Mouse (Mus musculus): ENCODE measurements around the gene Gm20696. TPM values are rescaled to one million over a fixed set of nuclear protein-coding genes. Genes with fewer than 3 reads are reported as not detected.

Gene Gm20696
- polyA plus RNA-seq, 1 experiment: not detected

- Histone ChIP-seq H3K4me3 (ENCODE audit: insufficient read depth, low read depth, low read length) (no peak overlapping the region), H3K27ac (replicated peaks; ENCODE audit: low read depth, low read length) (no peak overlapping the region), H3K4me1 (ENCODE audit: control insufficient read depth, insufficient read depth, insufficient read length, low read length) (no peaks in the 10 kb centered on the region)
Observed at GRCm38 (mm10) chr6:99621167-99621566, 45.4 kb downstream of the Gm20696 start.

DNA sequence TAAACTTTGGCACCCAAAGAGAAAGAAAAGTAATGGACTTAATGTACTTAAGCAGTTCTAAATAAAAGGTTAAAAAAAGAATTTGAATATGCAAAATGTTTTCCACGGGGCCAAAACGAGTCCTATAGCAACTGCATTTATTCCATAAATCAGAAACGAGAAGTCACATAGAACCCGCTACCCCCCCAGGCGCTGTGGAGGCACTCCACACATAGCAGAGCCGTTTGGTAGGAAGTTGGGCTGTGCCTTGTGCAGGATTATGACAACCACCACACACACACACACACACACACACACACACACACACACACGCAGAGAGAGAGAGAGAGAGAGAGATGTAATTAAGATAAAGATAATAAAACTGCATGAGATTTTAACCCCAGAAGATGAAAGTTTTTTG, 46.1 kb downstream of the Gm20696 start:
- Histone ChIP-seq H3K4me1 (ENCODE audit: control insufficient read depth, insufficient read depth, insufficient read length, low read length) (0 out of 2 replicates have a peak, but pooled peaks cover 3% of the 10 kb centered on the region), H3K27ac (replicated peaks; ENCODE audit: low read depth, low read length) (no peak overlapping the region), H3K4me3 (ENCODE audit: insufficient read depth, low read depth, low read length) (no peak overlapping the region)

- Histone ChIP-seq H3K4me3 (ENCODE audit: insufficient read depth, low read depth, low read length) (no peak overlapping the region), H3K4me1 (ENCODE audit: control insufficient read depth, insufficient read depth, insufficient read length, low read length) (0 out of 2 replicates have a peak, but pooled peaks cover 3% of the 10 kb centered on the region), H3K27ac (replicated peaks; ENCODE audit: low read depth, low read length) (no peak overlapping the region)
Observed at GRCm38 (mm10) chr6:99619964-99620363, 46.6 kb downstream of the Gm20696 start.

- Histone ChIP-seq H3K4me1 (ENCODE audit: control insufficient read depth, insufficient read depth, insufficient read length, low read length) (peaks cover 5% of the 10 kb centered on the region; the same call in 1 of the 2 replicates), H3K4me3 (ENCODE audit: insufficient read depth, low read depth, low read length) (no peak overlapping the region), H3K27ac (replicated peaks; ENCODE audit: low read depth, low read length) (no peak overlapping the region)
Observed at GRCm38 (mm10) chr6:99619466-99619865, 47.1 kb downstream of the Gm20696 start.

DNA sequence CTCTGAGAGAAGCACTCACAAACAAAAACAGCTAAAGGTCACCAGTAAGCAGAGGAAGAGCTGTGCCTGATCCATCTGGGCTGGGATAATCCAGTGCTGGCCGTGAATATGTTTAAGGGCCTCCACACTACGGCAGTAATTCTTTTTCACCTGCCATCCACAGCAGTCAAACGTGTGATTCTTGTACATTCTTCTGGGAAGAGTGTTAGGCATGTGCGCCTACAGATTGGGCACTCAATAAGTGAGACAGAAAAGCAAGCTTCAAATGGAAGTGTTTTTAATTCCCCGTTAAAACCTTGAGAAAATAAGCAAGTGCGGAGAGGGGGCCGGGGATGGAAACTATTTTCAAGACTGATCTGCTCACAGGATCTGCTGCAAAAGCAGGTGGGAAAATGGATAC, 48.7 kb downstream of the Gm20696 start:
- H3K4me3 ChIP-seq (ENCODE audit: insufficient read depth, low read depth, low read length): no peak overlapping the region
- peaks cover 5% of the 10 kb centered on the region; the same call in 1 of the 2 replicates for H3K4me1 ChIP-seq (ENCODE audit: control insufficient read depth, insufficient read depth, insufficient read length, low read length)
- H3K27ac ChIP-seq (replicated peaks; ENCODE audit: low read depth, low read length): no peak overlapping the region

GRCm38 (mm10) chr6:99617415-99617814, 49.2 kb downstream of the Gm20696 start:
- Histone ChIP-seq H3K4me3 (ENCODE audit: insufficient read depth, low read depth, low read length) (no peak overlapping the region), H3K27ac (replicated peaks; ENCODE audit: low read depth, low read length) (no peak overlapping the region), H3K4me1 (ENCODE audit: control insufficient read depth, insufficient read depth, insufficient read length, low read length) (peaks cover 5% of the 10 kb centered on the region; the same call in 1 of the 2 replicates)

DNA sequence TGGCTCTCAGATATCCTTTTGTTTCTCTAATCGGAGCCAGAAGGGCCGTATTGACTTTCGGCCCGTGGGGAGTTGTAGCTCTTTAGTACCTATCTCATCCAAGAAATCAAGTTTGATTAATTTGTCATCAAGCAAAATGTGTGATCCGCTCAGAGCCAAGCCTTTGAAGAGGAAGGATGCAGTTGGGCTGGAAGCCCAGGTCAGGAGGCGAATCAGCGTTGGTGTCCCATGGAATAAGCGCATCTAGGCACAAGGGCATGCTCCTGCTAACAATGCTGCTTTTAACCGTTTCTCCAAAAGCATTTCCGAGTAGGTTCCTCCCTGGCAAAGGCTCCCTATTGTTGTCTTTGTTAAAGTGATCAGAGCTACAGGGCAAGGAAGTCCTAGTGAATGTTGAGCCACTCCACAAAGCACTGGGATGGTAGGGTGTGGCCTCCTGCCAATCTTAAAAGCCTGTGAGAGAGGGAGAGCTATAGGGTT, 51.3 kb downstream of the Gm20696 start:
- H3K27ac ChIP-seq (replicated peaks; ENCODE audit: low read depth, low read length): no peak overlapping the region
- H3K4me1 ChIP-seq (ENCODE audit: control insufficient read depth, insufficient read depth, insufficient read length, low read length): peaks cover 11% of the 10 kb centered on the region; the same call in 1 of the 2 replicates
- no peak overlapping the region for H3K4me3 ChIP-seq (ENCODE audit: insufficient read depth, low read depth, low read length)

- Histone ChIP-seq H3K4me1 (ENCODE audit: control insufficient read depth, insufficient read depth, insufficient read length, low read length) (peaks cover 11% of the 10 kb centered on the region; the same call in 1 of the 2 replicates), H3K27ac (replicated peaks; ENCODE audit: low read depth, low read length) (no peak overlapping the region)
Observed at GRCm38 (mm10) chr6:99614566-99615271, 51.9 kb downstream of the Gm20696 start.

DNA sequence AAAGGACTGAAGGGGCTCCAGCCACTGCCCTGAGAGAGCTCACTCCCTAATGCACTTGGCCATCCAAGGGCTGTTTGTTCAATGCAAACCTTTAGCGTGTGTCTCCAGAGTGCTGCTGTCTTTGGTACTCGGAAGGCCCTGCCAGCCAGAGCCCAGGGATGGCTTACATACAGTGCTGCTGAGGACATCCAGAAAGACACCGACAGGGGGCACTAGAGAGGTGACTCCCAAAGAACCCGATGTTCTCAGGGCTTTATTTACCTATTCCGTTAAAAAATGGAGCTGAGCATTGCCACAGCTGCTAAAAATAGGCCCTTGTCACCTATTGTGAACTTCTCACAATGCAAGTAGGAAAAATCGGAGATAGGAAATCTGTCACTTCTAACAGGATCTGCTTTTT, 54.7 kb downstream of the Gm20696 start:
- Histone ChIP-seq H3K4me1 (ENCODE audit: control insufficient read depth, insufficient read depth, insufficient read length, low read length) (peaks cover 11% of the 10 kb centered on the region; the same call in 1 of the 2 replicates), H3K27ac (replicated peaks; ENCODE audit: low read depth, low read length) (no peak overlapping the region)

More at GRCm38 (mm10) chr6:99614566-99615271, 51.9 kb downstream of the Gm20696 start:
- H3K4me3 ChIP-seq (ENCODE audit: insufficient read depth, low read depth, low read length): no peak overlapping the region

GRCm38 (mm10) chr6:99610454-99611427, 55.9 kb downstream of the Gm20696 start:
- Histone ChIP-seq H3K27ac (replicated peaks; ENCODE audit: low read depth, low read length) (no peak overlapping the region), H3K4me1 (ENCODE audit: control insufficient read depth, insufficient read depth, insufficient read length, low read length) (peaks cover 10% of the 10 kb centered on the region; the same call in 1 of the 2 replicates), H3K4me3 (ENCODE audit: insufficient read depth, low read depth, low read length) (no peak overlapping the region)

More for the DNA sequence above, 54.7 kb downstream of the Gm20696 start:
- no peak overlapping the region for H3K4me3 ChIP-seq (ENCODE audit: insufficient read depth, low read depth, low read length)

DNA sequence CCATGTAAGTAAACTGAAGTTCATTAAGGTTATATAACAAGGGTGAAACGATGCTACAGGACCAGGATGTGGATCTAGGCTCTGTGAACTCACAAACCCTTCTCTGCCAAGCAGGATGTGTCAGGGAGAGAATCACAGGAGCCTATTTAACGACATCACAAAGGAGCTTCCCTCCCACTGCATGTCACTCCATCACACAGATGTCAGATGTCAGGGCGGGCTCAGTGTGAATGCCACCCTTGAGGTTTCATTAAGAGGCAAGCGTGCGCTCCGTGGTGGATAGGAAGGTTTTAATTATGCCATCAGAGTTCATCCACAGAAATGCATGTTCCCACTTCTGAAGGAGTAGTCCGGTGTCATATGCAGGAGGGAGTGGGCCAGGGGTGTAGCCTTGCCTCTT, 60.5 kb downstream of the Gm20696 start:
- H3K4me3 ChIP-seq (ENCODE audit: insufficient read depth, low read depth, low read length): no peak overlapping the region
- H3K27ac ChIP-seq (replicated peaks; ENCODE audit: low read depth, low read length): no peak overlapping the region
- H3K4me1 ChIP-seq (ENCODE audit: control insufficient read depth, insufficient read depth, insufficient read length, low read length): peaks cover under 1% of the 10 kb centered on the region; the same call in 1 of the 2 replicates

- no peak overlapping the region for H3K4me3 ChIP-seq (ENCODE audit: insufficient read depth, low read depth, low read length)
- H3K27ac ChIP-seq (replicated peaks; ENCODE audit: low read depth, low read length): no peak overlapping the region
- H3K4me1 ChIP-seq (ENCODE audit: control insufficient read depth, insufficient read depth, insufficient read length, low read length): peaks cover 6% of the 10 kb centered on the region
Observed at GRCm38 (mm10) chr6:99604758-99605157, 61.8 kb downstream of the Gm20696 start.

GRCm38 (mm10) chr6:99602434-99602833, 64.2 kb downstream of the Gm20696 start:
- Histone ChIP-seq H3K4me1 (ENCODE audit: control insufficient read depth, insufficient read depth, insufficient read length, low read length) (peaks cover 6% of the 10 kb centered on the region), H3K4me3 (ENCODE audit: insufficient read depth, low read depth, low read length) (no peak overlapping the region), H3K27ac (replicated peaks; ENCODE audit: low read depth, low read length) (no peak overlapping the region)

- Histone ChIP-seq H3K4me1 (ENCODE audit: control insufficient read depth, insufficient read depth, insufficient read length, low read length) (peaks cover 6% of the 10 kb centered on the region), H3K4me3 (ENCODE audit: insufficient read depth, low read depth, low read length) (no peak overlapping the region), H3K27ac (replicated peaks; ENCODE audit: low read depth, low read length) (no peak overlapping the region)
Observed at GRCm38 (mm10) chr6:99600886-99601285, 65.7 kb downstream of the Gm20696 start.

DNA sequence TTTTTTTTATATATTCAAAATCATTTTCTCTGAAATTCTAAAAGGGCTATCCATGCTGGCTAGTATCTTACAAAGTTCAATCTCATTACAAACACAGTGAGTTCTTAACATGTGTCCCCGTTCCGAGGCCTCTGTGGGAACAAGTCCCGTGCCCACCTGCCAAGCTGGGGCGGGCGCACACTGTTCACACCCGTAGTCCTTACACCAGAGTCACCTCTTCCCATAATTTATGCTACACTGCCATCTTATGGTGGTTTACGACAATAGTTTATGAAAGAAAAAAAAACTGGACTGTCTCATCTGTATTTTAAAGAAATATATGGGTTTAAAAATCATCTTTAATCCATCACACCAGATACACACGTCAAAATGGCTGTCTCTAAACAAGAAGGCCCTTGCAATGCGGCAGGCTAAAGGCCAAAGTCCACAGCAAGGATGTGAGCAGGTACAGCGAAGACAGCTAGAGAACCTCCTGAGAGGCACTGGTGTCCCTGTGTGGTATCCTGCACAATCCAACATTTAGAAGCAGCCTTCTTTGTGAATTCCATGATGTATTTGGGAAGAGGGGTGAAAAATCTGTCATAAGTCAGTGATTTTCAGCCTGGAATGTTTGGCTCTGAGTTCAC, 66.3 kb downstream of the Gm20696 start:
- Histone ChIP-seq H3K27ac (replicated peaks; ENCODE audit: low read depth, low read length) (no peak overlapping the region), H3K4me3 (ENCODE audit: insufficient read depth, low read depth, low read length) (no peak overlapping the region), H3K4me1 (ENCODE audit: control insufficient read depth, insufficient read depth, insufficient read length, low read length) (peaks cover 6% of the 10 kb centered on the region)

All from brown adipose tissue, adult 24 weeks (tissue).